Mouse (Mus musculus): ENCODE results near the gene Rasal1. TPM values are rescaled to one million over a fixed set of nuclear protein-coding genes. Genes with fewer than 3 reads are reported as not detected.

Rasal1 gene
- polyA plus RNA-seq, 1 experiment: 27.7 TPM

DNA sequence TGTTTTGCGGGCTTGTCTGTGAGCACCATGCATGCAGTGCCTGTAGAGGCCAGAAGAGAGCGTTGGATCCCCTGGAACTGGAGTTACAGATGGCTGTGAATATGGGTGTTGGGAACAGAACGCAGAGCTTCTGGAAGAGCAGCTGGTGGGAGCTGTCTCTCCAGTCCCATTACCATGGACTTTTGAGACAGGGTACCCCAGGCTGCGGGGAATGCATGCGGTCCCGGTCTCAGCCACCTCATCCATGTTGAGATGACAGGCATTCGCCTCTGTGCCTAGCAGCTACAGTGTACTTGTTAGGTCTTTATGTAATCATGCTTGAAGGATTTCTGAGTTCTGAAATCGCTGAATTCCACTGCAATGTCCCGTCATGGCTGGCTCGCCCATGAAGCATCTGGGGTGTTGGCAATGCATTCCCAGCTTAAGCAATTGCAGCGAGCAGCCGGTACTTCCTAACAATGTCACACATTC lies 7.7 kb downstream of the Rasal1 start:
- Histone ChIP-seq H3K27me3 (ENCODE audit: control insufficient read depth, insufficient read depth, low read length) (no peaks in the 10 kb centered on the region), H3K4me3 (ENCODE audit: control insufficient read depth, insufficient read depth, low read length) (no peak overlapping the region), H3K4me1 (replicated peaks; ENCODE audit: control insufficient read depth, insufficient read depth, low read length) (no peaks in the 10 kb centered on the region), H3K36me3 (ENCODE audit: control insufficient read depth, insufficient read depth, low read length) (no peaks in the 10 kb centered on the region), H3K27ac (ENCODE audit: control insufficient read depth, insufficient read depth, low read length) (no peak overlapping the region)
- 94% methylated on average over 12 of the region's 12 CpGs for WGBS
- no peak for TF ChIP-seq POLR2A (IDR thresholded peaks at IDR 0.05; ENCODE audit: control insufficient read depth, extremely low read depth, insufficient read depth, low read length, poor library complexity)
- no peak for DNase-seq

DNA sequence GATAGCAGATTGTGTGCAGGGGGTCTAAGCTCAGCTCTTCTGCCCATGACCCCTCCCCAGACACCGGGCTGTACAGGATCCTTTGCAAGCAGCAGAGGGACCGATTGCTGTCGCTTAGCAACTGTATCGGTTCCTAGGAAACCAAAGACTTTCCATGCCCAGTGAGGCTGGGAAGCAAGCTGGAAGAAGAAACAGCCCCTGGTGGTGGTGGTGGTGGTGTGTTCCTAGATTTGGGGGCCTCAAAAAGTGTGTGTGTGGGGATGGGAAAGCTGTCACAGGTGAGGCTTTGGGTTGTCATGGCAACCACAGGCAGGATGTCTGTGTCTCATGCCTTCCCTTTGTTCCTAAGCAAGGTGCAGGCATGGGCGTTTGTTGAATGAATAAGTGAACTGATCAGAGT lies 12.2 kb downstream of the Rasal1 start:
- Histone ChIP-seq H3K27me3 (ENCODE audit: control insufficient read depth, insufficient read depth, low read length) (no peaks in the 10 kb centered on the region), H3K4me3 (ENCODE audit: control insufficient read depth, insufficient read depth, low read length) (no peak overlapping the region), H3K4me1 (replicated peaks; ENCODE audit: control insufficient read depth, insufficient read depth, low read length) (0 out of 2 replicates have a peak, but pooled peaks cover 5% of the 10 kb centered on the region), H3K36me3 (ENCODE audit: control insufficient read depth, insufficient read depth, low read length) (no peaks in the 10 kb centered on the region), H3K27ac (ENCODE audit: control insufficient read depth, insufficient read depth, low read length) (no peak overlapping the region)
- WGBS: 72% methylated on average over 5 of the region's 5 CpGs
- TF ChIP-seq CTCF (IDR thresholded peaks at IDR 0.05; ENCODE audit: borderline replicate concordance, control insufficient read depth, extremely low read depth, insufficient read depth, low read length, poor library complexity) (no peak), POLR2A (IDR thresholded peaks at IDR 0.05; ENCODE audit: control insufficient read depth, extremely low read depth, insufficient read depth, low read length, poor library complexity) (no peak)
- DNase-seq: no peak

- Histone ChIP-seq H3K36me3 (ENCODE audit: control insufficient read depth, insufficient read depth, low read length) (no peaks in the 10 kb centered on the region), H3K27ac (ENCODE audit: control insufficient read depth, insufficient read depth, low read length) (no peak overlapping the region), H3K4me3 (ENCODE audit: control insufficient read depth, insufficient read depth, low read length) (no peak overlapping the region), H3K27me3 (ENCODE audit: control insufficient read depth, insufficient read depth, low read length) (no peaks in the 10 kb centered on the region), H3K4me1 (replicated peaks; ENCODE audit: control insufficient read depth, insufficient read depth, low read length) (0 out of 2 replicates have a peak, but pooled peaks cover 5% of the 10 kb centered on the region)
- WGBS: 78% methylated on average over 2 of the region's 2 CpGs
- DNase-seq: no peak
- TF ChIP-seq CTCF (IDR thresholded peaks at IDR 0.05; ENCODE audit: borderline replicate concordance, control insufficient read depth, extremely low read depth, insufficient read depth, low read length, poor library complexity): no peak
- TF ChIP-seq POLR2A (IDR thresholded peaks at IDR 0.05; ENCODE audit: control insufficient read depth, extremely low read depth, insufficient read depth, low read length, poor library complexity): no peak
Measured at GRCm38 (mm10) chr5:120664888-120665287, 16.3 kb downstream of the Rasal1 start.

- Histone ChIP-seq H3K4me1 (replicated peaks; ENCODE audit: control insufficient read depth, insufficient read depth, low read length) (0 out of 2 replicates have a peak, but pooled peaks cover under 1% of the 10 kb centered on the region), H3K27me3 (ENCODE audit: control insufficient read depth, insufficient read depth, low read length) (no peaks in the 10 kb centered on the region), H3K4me3 (ENCODE audit: control insufficient read depth, insufficient read depth, low read length) (no peak overlapping the region), H3K27ac (ENCODE audit: control insufficient read depth, insufficient read depth, low read length) (no peak overlapping the region), H3K36me3 (ENCODE audit: control insufficient read depth, insufficient read depth, low read length) (no peaks in the 10 kb centered on the region)
- TF ChIP-seq CTCF (IDR thresholded peaks at IDR 0.05; ENCODE audit: borderline replicate concordance, control insufficient read depth, extremely low read depth, insufficient read depth, low read length, poor library complexity) (no peak), POLR2A (IDR thresholded peaks at IDR 0.05; ENCODE audit: control insufficient read depth, extremely low read depth, insufficient read depth, low read length, poor library complexity) (no peak)
- no peak for DNase-seq
- WGBS: 78% methylated on average over 7 of the region's 7 CpGs
Measured at GRCm38 (mm10) chr5:120668761-120669160, 20.1 kb downstream of the Rasal1 start.

- no peaks in the 10 kb centered on the region for H3K27me3 ChIP-seq (ENCODE audit: control insufficient read depth, insufficient read depth, low read length)
- H3K36me3 ChIP-seq (ENCODE audit: control insufficient read depth, insufficient read depth, low read length): no peaks in the 10 kb centered on the region
- 75% methylated on average over 7 of the region's 7 CpGs for whole genome bisulfite sequencing
- DNase-seq: no peak
- TF ChIP-seq CTCF (IDR thresholded peaks at IDR 0.05; ENCODE audit: borderline replicate concordance, control insufficient read depth, extremely low read depth, insufficient read depth, low read length, poor library complexity) (no peak), POLR2A (IDR thresholded peaks at IDR 0.05; ENCODE audit: control insufficient read depth, extremely low read depth, insufficient read depth, low read length, poor library complexity) (no peak)
- no peak overlapping the region for H3K4me3 ChIP-seq (ENCODE audit: control insufficient read depth, insufficient read depth, low read length)
- H3K27ac ChIP-seq (ENCODE audit: control insufficient read depth, insufficient read depth, low read length): no peak overlapping the region
- peaks cover 13% of the 10 kb centered on the region for H3K4me1 ChIP-seq (replicated peaks; ENCODE audit: control insufficient read depth, insufficient read depth, low read length)
Measured at GRCm38 (mm10) chr5:120670132-120670531, 21.5 kb downstream of the Rasal1 start.

GRCm38 (mm10) chr5:120671865-120672264 lies 23.3 kb downstream of the Rasal1 start:
- no peak for DNase-seq
- Histone ChIP-seq H3K27ac (ENCODE audit: control insufficient read depth, insufficient read depth, low read length) (no peak overlapping the region), H3K27me3 (ENCODE audit: control insufficient read depth, insufficient read depth, low read length) (no peaks in the 10 kb centered on the region), H3K4me3 (ENCODE audit: control insufficient read depth, insufficient read depth, low read length) (no peak overlapping the region), H3K4me1 (replicated peaks; ENCODE audit: control insufficient read depth, insufficient read depth, low read length) (peaks cover 13% of the 10 kb centered on the region), H3K36me3 (ENCODE audit: control insufficient read depth, insufficient read depth, low read length) (no peaks in the 10 kb centered on the region)
- TF ChIP-seq POLR2A (IDR thresholded peaks at IDR 0.05; ENCODE audit: control insufficient read depth, extremely low read depth, insufficient read depth, low read length, poor library complexity) (no peak), CTCF (IDR thresholded peaks at IDR 0.05; ENCODE audit: borderline replicate concordance, control insufficient read depth, extremely low read depth, insufficient read depth, low read length, poor library complexity) (no peak)
- WGBS: 97% methylated on average over 3 of the region's 3 CpGs

DNA sequence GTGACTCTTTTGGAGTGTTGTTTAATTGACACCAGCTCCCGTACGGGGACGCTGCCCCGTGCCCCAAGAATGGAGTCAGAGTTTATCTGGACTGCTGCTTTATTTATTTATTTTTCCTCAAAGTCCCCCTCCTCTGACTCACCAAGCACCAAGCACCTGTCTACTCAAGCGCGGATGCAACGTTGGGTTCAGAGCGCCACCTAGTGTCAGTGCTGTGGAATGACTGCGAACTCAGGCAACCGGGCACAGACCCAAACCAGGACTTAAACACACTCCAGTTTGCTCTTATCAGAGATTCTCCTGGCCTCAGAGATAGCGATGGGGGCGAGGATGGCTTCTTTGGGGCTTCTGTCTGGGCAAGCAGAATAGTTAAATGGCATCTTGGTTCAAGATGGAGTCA lies 25.0 kb downstream of the Rasal1 start:
- H3K27me3 ChIP-seq (ENCODE audit: control insufficient read depth, insufficient read depth, low read length): no peaks in the 10 kb centered on the region
- TF ChIP-seq CTCF (IDR thresholded peaks at IDR 0.05; ENCODE audit: borderline replicate concordance, control insufficient read depth, extremely low read depth, insufficient read depth, low read length, poor library complexity): peak; percentile 96
- TF ChIP-seq POLR2A (IDR thresholded peaks at IDR 0.05; ENCODE audit: control insufficient read depth, extremely low read depth, insufficient read depth, low read length, poor library complexity): no peak
- no peak overlapping the region for H3K4me3 ChIP-seq (ENCODE audit: control insufficient read depth, insufficient read depth, low read length)
- no peaks in the 10 kb centered on the region for H3K36me3 ChIP-seq (ENCODE audit: control insufficient read depth, insufficient read depth, low read length)
- peaks cover 13% of the 10 kb centered on the region for H3K4me1 ChIP-seq (replicated peaks; ENCODE audit: control insufficient read depth, insufficient read depth, low read length)
- DNase-seq: peak; percentile 82
- 17% methylated on average over 12 of the region's 12 CpGs for WGBS
- no peak overlapping the region; the same call in 1 of the 2 replicates for H3K27ac ChIP-seq (ENCODE audit: control insufficient read depth, insufficient read depth, low read length)
